Mouse (Mus musculus): Measurements from ENCODE around the gene Slc2a1.

DNA sequence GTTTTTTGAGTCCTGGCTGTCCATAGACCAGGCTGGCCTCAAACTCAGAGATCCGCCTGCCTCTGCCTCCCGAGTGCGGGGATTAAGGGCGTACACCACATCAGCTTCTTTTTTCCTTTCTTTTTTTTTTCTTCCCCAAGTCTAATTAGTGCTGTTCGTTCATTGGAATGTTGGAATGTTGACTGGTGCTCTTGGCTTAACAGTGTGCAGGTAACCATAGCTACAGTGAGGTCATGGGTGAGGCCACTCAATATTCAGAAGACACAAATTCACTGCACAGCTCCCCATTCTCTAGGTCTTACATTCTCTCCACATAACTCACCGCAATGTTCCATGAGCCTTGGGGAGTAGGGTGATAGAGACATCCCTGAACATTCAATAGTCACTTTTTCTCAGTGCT lies 28.6 kb upstream of the Slc2a1 start:
- no peak for TF ChIP-seq CTCF (IDR thresholded peaks at IDR 0.05; ENCODE audit: low read depth)
- TF ChIP-seq EP300 (IDR thresholded peaks at IDR 0.05; ENCODE audit: low read depth): no peak

All from heart, postnatal 0 days (tissue).